Mouse (Mus musculus): Measurements from ENCODE around the gene Syt11. TPM values are rescaled to one million over a fixed set of nuclear protein-coding genes. Genes with fewer than 3 reads are reported as not detected.

Syt11 gene
- polyA plus RNA-seq, 1 experiment from 2014 or later = 6.3 TPM

DNA sequence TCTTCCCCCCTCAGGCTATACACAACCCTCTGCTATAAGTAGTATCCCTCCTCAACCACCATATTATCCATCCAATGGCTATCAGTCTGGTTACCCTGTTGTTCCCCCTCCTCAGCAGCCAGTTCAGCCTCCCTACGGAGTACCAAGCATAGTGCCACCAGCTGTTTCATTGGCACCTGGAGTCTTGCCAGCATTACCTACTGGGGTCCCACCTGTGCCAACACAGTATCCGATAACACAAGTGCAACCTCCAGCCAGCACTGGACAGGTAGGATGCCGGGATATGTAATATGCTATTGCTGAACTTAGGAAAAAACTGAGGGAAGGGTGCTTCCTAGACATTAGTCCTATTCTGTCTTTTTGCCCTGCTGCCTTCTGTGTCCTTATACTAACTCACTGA, 74.7 kb downstream of the Syt11 start:
- no peak for TF ChIP-seq CTCF (IDR thresholded peaks at IDR 0.05; ENCODE audit: low read depth)
- Histone ChIP-seq H3K9me3 (ENCODE audit: low read depth, low read length) (no peaks in the 10 kb centered on the region), H3K27ac (ENCODE audit: low read depth) (no peak overlapping the region), H3K27me3 (ENCODE audit: insufficient read depth, low read length) (no peaks in the 10 kb centered on the region), H3K4me2 (no peak overlapping the region), H3K4me3 (ENCODE audit: low read depth, low read length) (no peak overlapping the region), H3K9ac (no peak overlapping the region), H3K4me1 (ENCODE audit: insufficient read depth) (no peaks in the 10 kb centered on the region), H3K36me3 (ENCODE audit: insufficient read depth) (peaks cover 94% of the 10 kb centered on the region)
- no peak for ATAC-seq (ENCODE audit: insufficient read depth)
- 83% methylated on average over 3 of the region's 3 CpGs for WGBS
- DNase-seq = no peak

DNA sequence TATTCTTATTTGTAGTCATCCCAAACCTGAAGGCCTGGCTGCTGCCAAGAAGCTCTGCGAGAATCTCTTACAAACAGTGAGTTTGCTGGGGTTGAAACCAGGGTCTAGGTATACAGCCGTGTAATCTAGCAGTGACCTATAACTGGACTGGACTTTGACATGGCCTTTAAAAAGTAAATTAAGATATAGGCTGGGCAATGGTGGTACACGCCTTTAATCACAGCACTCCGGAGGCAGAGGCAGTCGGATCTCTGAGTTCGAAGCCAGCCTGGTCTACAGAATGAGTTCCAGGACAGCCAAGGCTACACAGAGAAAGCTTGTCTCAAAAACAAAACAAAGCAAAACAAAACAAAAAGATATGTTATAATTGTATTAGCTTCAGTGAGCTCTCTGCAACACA, 76.1 kb downstream of the Syt11 start:
- H3K9ac ChIP-seq = no peak overlapping the region
- 91% methylated on average over 6 of the region's 6 CpGs for WGBS
- H3K36me3 ChIP-seq (ENCODE audit: insufficient read depth) = peaks cover 94% of the 10 kb centered on the region

DNA sequence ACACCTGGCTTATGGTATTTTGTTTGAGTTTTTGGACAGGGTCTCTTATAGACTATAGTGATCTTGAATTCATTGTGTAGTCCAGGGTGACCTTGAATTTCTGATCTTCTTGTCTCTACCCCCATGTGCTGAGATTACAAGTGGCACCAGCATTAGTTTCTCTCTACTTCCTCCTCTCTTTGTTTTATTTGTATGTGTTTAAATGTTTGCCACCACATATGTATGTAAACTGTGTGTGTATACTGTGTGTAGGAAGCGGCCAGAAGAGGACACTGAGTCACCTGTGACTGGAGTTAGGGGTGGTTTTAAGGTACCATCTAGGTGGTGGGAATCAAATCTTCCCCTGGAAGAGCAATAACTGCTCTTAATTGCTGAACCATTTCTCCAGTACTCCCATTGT, 76.9 kb downstream of the Syt11 start:
- TF ChIP-seq CTCF (IDR thresholded peaks at IDR 0.05; ENCODE audit: low read depth) = no peak
- H3K9ac ChIP-seq = no peak overlapping the region
- H3K36me3 ChIP-seq (ENCODE audit: insufficient read depth) = peaks cover 95% of the 10 kb centered on the region
- H3K27ac ChIP-seq (ENCODE audit: low read depth) = no peak overlapping the region
- WGBS = 79% methylated on average over 1 of the region's 1 CpGs
- no peaks in the 10 kb centered on the region for H3K27me3 ChIP-seq (ENCODE audit: insufficient read depth, low read length)
- DNase-seq (no peak), ATAC-seq (ENCODE audit: insufficient read depth) (no peak)
- no peaks in the 10 kb centered on the region for H3K4me1 ChIP-seq (ENCODE audit: insufficient read depth)
- H3K9me3 ChIP-seq (ENCODE audit: low read depth, low read length) = no peaks in the 10 kb centered on the region
- H3K4me2 ChIP-seq = no peak overlapping the region
- no peak overlapping the region for H3K4me3 ChIP-seq (ENCODE audit: low read depth, low read length)

More for the DNA sequence above, 76.1 kb downstream of the Syt11 start:
- ATAC-seq (ENCODE audit: insufficient read depth) = no peak
- no peak overlapping the region for H3K4me2 ChIP-seq
- no peaks in the 10 kb centered on the region for H3K4me1 ChIP-seq (ENCODE audit: insufficient read depth)
- no peak overlapping the region for H3K4me3 ChIP-seq (ENCODE audit: low read depth, low read length)
- H3K27ac ChIP-seq (ENCODE audit: low read depth) = no peak overlapping the region
- H3K9me3 ChIP-seq (ENCODE audit: low read depth, low read length) = no peaks in the 10 kb centered on the region
- no peaks in the 10 kb centered on the region for H3K27me3 ChIP-seq (ENCODE audit: insufficient read depth, low read length)
- TF ChIP-seq CTCF (IDR thresholded peaks at IDR 0.05; ENCODE audit: low read depth) = no peak
- no peak for DNase-seq

DNA sequence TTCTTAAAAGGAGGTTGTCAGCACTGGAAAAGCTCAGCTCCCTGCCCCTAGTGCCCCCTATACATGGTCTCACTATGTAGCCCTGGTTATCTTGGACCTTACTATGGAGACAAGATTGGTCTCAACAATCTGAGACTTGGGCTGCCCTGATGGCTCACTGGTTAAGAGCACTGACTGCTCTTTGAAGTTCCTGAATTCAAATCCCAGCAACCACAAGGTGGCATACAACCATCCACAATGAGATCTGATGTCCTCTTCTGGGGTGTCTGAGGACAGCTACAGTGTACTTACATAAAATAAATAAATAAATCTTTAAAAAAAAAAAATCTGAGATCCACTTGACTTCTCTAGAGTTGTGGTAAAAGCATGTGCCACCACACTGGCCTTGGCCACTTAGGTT, 79.4 kb downstream of the Syt11 start:
- no peak overlapping the region for H3K4me2 ChIP-seq
- H3K9ac ChIP-seq = no peak overlapping the region
- no peaks in the 10 kb centered on the region for H3K9me3 ChIP-seq (ENCODE audit: low read depth, low read length)
- ATAC-seq (ENCODE audit: insufficient read depth) (no peak), DNase-seq (no peak)
- no peak overlapping the region for H3K4me3 ChIP-seq (ENCODE audit: low read depth, low read length)
- no peaks in the 10 kb centered on the region for H3K27me3 ChIP-seq (ENCODE audit: insufficient read depth, low read length)
- H3K4me1 ChIP-seq (ENCODE audit: insufficient read depth) = no peaks in the 10 kb centered on the region
- peaks cover 99% of the 10 kb centered on the region for H3K36me3 ChIP-seq (ENCODE audit: insufficient read depth)
- no peak for TF ChIP-seq CTCF (IDR thresholded peaks at IDR 0.05; ENCODE audit: low read depth)
- no peak overlapping the region for H3K27ac ChIP-seq (ENCODE audit: low read depth)

Other genes starting within 250 kb of the Syt11 start
- gene Mex3a, start 242.8 kb downstream of the Syt11 start, polyA plus RNA-seq (2014; fragmentation: Nextera tagmentation; extraction: Ambion mirVana) = 25.0 and 25.4 TPM in 2 replicates
- 21.3 and 22.1 TPM in 2 replicates for gene Rab25, start 226.9 kb downstream of the Syt11 start, polyA plus RNA-seq (2014; fragmentation: Nextera tagmentation; extraction: Ambion mirVana)
- gene Lamtor2, start 222.1 kb downstream of the Syt11 start, polyA plus RNA-seq (2014; fragmentation: Nextera tagmentation; extraction: Ambion mirVana) = 77.6 and 93.9 TPM in 2 replicates
- gene Ubqln4, start 221.4 kb downstream of the Syt11 start, polyA plus RNA-seq (2014; fragmentation: Nextera tagmentation; extraction: Ambion mirVana) = 64.9 and 68.5 TPM in 2 replicates
- 278 and 285 TPM in 2 replicates for gene Ssr2, start 199.3 kb downstream of the Syt11 start, polyA plus RNA-seq (2014; fragmentation: Nextera tagmentation; extraction: Ambion mirVana)
- gene Arhgef2, start 169.2 kb downstream of the Syt11 start, polyA plus RNA-seq (2014; fragmentation: Nextera tagmentation; extraction: Ambion mirVana) = 115 and 127 TPM in 2 replicates
- gene Rxfp4, start 122.0 kb downstream of the Syt11 start, polyA plus RNA-seq (2014; fragmentation: Nextera tagmentation; extraction: Ambion mirVana) = not detected in 2 replicates
- 89.2 and 100 TPM in 2 replicates for gene Khdc4, start 89.4 kb downstream of the Syt11 start, polyA plus RNA-seq (2014; fragmentation: Nextera tagmentation; extraction: Ambion mirVana)
- 56.9 and 58.4 TPM in 2 replicates for gene Rit1, start 58.3 kb downstream of the Syt11 start, polyA plus RNA-seq (2014; fragmentation: Nextera tagmentation; extraction: Ambion mirVana)
- 14.8 and 17.9 TPM in 2 replicates for gene Gon4l, start 60.1 kb upstream of the Syt11 start, polyA plus RNA-seq (2014; fragmentation: Nextera tagmentation; extraction: Ambion mirVana)
- gene Msto1, start 138.8 kb upstream of the Syt11 start, polyA plus RNA-seq (2014; fragmentation: Nextera tagmentation; extraction: Ambion mirVana) = 47.9 and 51.4 TPM in 2 replicates
- gene Ash1l, start 175.5 kb upstream of the Syt11 start, polyA plus RNA-seq (2014; fragmentation: Nextera tagmentation; extraction: Ambion mirVana) = 22.9 and 23.1 TPM in 2 replicates
- gene Dap3, start 176.0 kb upstream of the Syt11 start, polyA plus RNA-seq (2014; fragmentation: Nextera tagmentation; extraction: Ambion mirVana) = 126 and 139 TPM in 2 replicates